8 mouse cellular contexts compared by ENCODE assay signal in the genomic region with DNA sequence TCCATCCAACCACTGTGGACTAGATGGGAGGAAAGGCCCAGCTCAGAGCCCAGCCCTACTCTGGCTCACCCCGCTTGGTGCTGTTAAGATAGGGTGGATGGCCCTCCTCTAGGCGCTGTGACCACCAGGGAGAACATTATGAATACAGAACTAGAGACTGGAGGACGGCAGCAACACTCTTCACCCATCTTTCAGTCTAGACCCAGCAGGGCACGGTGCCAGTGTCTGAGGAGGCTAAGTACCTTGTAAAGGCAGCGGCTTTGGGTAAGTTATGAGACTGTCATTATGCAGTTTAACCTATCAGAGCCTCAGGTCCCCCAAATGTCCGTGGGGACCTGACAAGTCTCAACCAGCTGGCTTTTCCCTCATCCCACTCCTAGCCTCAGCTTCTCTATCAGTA. TPM values are rescaled to one million over a fixed set of nuclear protein-coding genes. Genes with fewer than 3 reads are reported as not detected.
DNase-seq lines count a peak whose midpoint lies in the region; ATAC-seq and TF ChIP-seq lines count a peak whose summit lies in the region.

Lrrc32 (plus strand) TSS at position 153 of the 400 bp plus-strand sequence.

- no peaks in the 10 kb centered on the region for H3K9me3 ChIP-seq in embryonic facial prominence, embryonic 14.5 days (ENCODE audit: control insufficient read depth, low read length)
- no peaks in the 10 kb centered on the region for H3K9me3 ChIP-seq in hindbrain, embryonic 12.5 days (replicated peaks)
- H3K9me3 ChIP-seq in midbrain, embryonic 10.5 days (replicated peaks) = no peaks in the 10 kb centered on the region

- peaks cover 42% of the 10 kb centered on the region for H3K4me1 ChIP-seq in spleen, adult 2 months (ENCODE audit: control insufficient read depth, insufficient read depth, insufficient read length)
- H3K4me1 ChIP-seq in embryonic facial prominence, embryonic 14.5 days (ENCODE audit: control insufficient read depth, insufficient read depth, low read length) = peaks cover 22% of the 10 kb centered on the region
- peaks cover 15% of the 10 kb centered on the region for H3K4me1 ChIP-seq in hindbrain, embryonic 12.5 days
- peaks cover 36% of the 10 kb centered on the region for H3K4me1 ChIP-seq in midbrain, embryonic 10.5 days

- H3K27me3 ChIP-seq in spleen, adult 2 months (ENCODE audit: control insufficient read depth, insufficient read depth, low read length) = no peaks in the 10 kb centered on the region; the same call in none of the 2 replicates
- H3K27me3 ChIP-seq in embryonic facial prominence, embryonic 14.5 days (replicated peaks; ENCODE audit: control insufficient read depth, insufficient read depth, low read length) = no peaks in the 10 kb centered on the region; the same call in 1 of the 2 replicates
- peaks cover 34% of the 10 kb centered on the region for H3K27me3 ChIP-seq in hindbrain, embryonic 12.5 days
- peaks cover 52% of the 10 kb centered on the region for H3K27me3 ChIP-seq in midbrain, embryonic 10.5 days (ENCODE audit: low read depth, poor library complexity, severe bottlenecking)

- peak within 1 kb of the TSS; percentile 90 for H3K4me2 ChIP-seq in embryonic facial prominence, embryonic 14.5 days (ENCODE audit: low read depth, low read length)
- peak within 1 kb of the TSS; percentile 75 for H3K4me2 ChIP-seq in hindbrain, embryonic 12.5 days (replicated peaks)

- H3K27ac ChIP-seq in spleen, adult 2 months (ENCODE audit: insufficient read depth, low read length) = no peak within 1 kb of the TSS; the same call in 1 of the 2 replicates
- no peak within 1 kb of the TSS for H3K27ac ChIP-seq in embryonic facial prominence, embryonic 14.5 days (replicated peaks; ENCODE audit: low read depth, low read length)
- H3K27ac ChIP-seq in hindbrain, embryonic 12.5 days = no peak within 1 kb of the TSS
- H3K27ac ChIP-seq in midbrain, embryonic 10.5 days (replicated peaks) = peak within 1 kb of the TSS; percentile 81

- H3K36me3 ChIP-seq in spleen, adult 2 months (ENCODE audit: control insufficient read depth, insufficient read depth, low read length) = no peaks in the 10 kb centered on the region
- H3K36me3 ChIP-seq in embryonic facial prominence, embryonic 14.5 days (ENCODE audit: control insufficient read depth, insufficient read depth, low read length) = no peaks in the 10 kb centered on the region
- no peaks in the 10 kb centered on the region for H3K36me3 ChIP-seq in hindbrain, embryonic 12.5 days
- H3K36me3 ChIP-seq in midbrain, embryonic 10.5 days = no peaks in the 10 kb centered on the region

- peak within 1 kb of the TSS; percentile 46; the same call in 1 of the 2 replicates for H3K4me3 ChIP-seq in spleen, adult 2 months (ENCODE audit: extremely low read depth, insufficient read depth, insufficient read length)
- H3K4me3 ChIP-seq in embryonic facial prominence, embryonic 14.5 days (ENCODE audit: low read depth, low read length) = peak within 1 kb of the TSS; percentile 52
- peak within 1 kb of the TSS; percentile 48 for H3K4me3 ChIP-seq in hindbrain, embryonic 12.5 days
- peak within 1 kb of the TSS; percentile 59 for H3K4me3 ChIP-seq in midbrain, embryonic 10.5 days

- TF ChIP-seq CTCF in spleen, adult 2 months (IDR thresholded peaks at IDR 0.05; ENCODE audit: extremely low read depth, insufficient read depth, insufficient read length, insufficient replicate concordance) = no peak

- WGBS in spleen, adult 2 months = 29% methylated on average over 6 of the region's 6 CpGs
- 55% methylated on average over 6 of the region's 6 CpGs for WGBS in embryonic facial prominence, embryonic 14.5 days
- 49% methylated on average over 6 of the region's 6 CpGs for WGBS in hindbrain, embryonic 12.5 days
- 54% methylated on average over 6 of the region's 6 CpGs for WGBS in midbrain, embryonic 10.5 days

- no peak for ATAC-seq in embryonic facial prominence, embryonic 14.5 days (ENCODE audit: low read depth)
- 0 out of 2 replicates have a peak, but pooled peaks have one; percentile 14 for ATAC-seq in hindbrain, embryonic 12.5 days (ENCODE audit: low FRiP score)

- no peak for TF ChIP-seq POLR2A in spleen, adult 2 months (IDR thresholded peaks at IDR 0.05; ENCODE audit: low read depth, low read length)

- peak within 1 kb of the TSS; percentile 63 for H3K9ac ChIP-seq in embryonic facial prominence, embryonic 14.5 days (ENCODE audit: low read depth, low read length)
- H3K9ac ChIP-seq in hindbrain, embryonic 12.5 days = peak within 1 kb of the TSS; percentile 67

- DNase-seq in spleen, adult 2 months (ENCODE audit: low read depth in 1 of 2, low spot score in 2 of 2) = no peak
- no peak for DNase-seq in spleen, postnatal 36 days (ENCODE audit: low spot score in 2 of 2)
- no peak for DNase-seq in embryonic facial prominence, embryonic 14.5 days (ENCODE audit: low spot score)
- DNase-seq in midbrain, embryonic 10.5 days (ENCODE audit: low spot score) = no peak
- no peak for DNase-seq in urinary bladder, postnatal 25 days (ENCODE audit: low spot score)
- DNase-seq in cerebellum, adult 11-12 months = no peak
- DNase-seq in cerebellum, adult 9-10 months = no peak

RNA-seq across cellular contexts. Expression of gene Lrrc32, which starts in this region (rescaled TPM):
- polyA plus RNA-seq in spleen, adult 2 months (2012; rRNA removed) = 11.2 and 12.8 TPM in 2 replicates
- 9.7 and 10.6 TPM in 2 replicates for polyA plus RNA-seq in embryonic facial prominence, embryonic 14.5 days (2014; fragmentation: Nextera tagmentation; extraction: Ambion mirVana)
- polyA plus RNA-seq in hindbrain, embryonic 12.5 days (2016; fragmentation: Nextera tagmentation; extraction: Ambion mirVana) = 4.9 and 6.3 TPM in 2 replicates
- polyA plus RNA-seq in midbrain, embryonic 10.5 days (2016; fragmentation: Nextera tagmentation; extraction: Ambion mirVana) = 5.2 and 5.7 TPM in 2 replicates
